Mouse (Mus musculus): Measurements from ENCODE around the gene Meaf6. TPM values are rescaled to one million over a fixed set of nuclear protein-coding genes. Genes with fewer than 3 reads are reported as not detected.

Meaf6 gene
- polyA plus RNA-seq, 1 experiment from 2014 or later: 54.1 TPM

GRCm38 (mm10) chr4:125114638-125115037 lies 29.7 kb downstream of the Meaf6 start:
- Histone ChIP-seq H3K4me1 (ENCODE audit: insufficient read depth, low read length) (peaks cover 7% of the 10 kb centered on the region; the same call in 1 of the 2 replicates), H3K9ac (replicated peaks; ENCODE audit: low read length) (no peak overlapping the region; the same call in 1 of the 2 replicates), H3K27ac (ENCODE audit: low read length) (peak overlapping the region; percentile 57; the same call in 1 of the 2 replicates), H3K4me2 (replicated peaks; ENCODE audit: low read depth, low read length) (no peak overlapping the region), H3K4me3 (ENCODE audit: low read length) (no peak overlapping the region), H3K27me3 (ENCODE audit: insufficient read depth, low read length) (no peaks in the 10 kb centered on the region), H3K9me3 (ENCODE audit: low read length) (no peaks in the 10 kb centered on the region), H3K36me3 (ENCODE audit: insufficient read depth, low read length) (peaks cover 5% of the 10 kb centered on the region; the same call in 1 of the 2 replicates)
- 3% methylated on average over 6 of the region's 6 CpGs for WGBS
- ATAC-seq (ENCODE audit: low FRiP score, low TSS enrichment): peak; percentile 69

DNA sequence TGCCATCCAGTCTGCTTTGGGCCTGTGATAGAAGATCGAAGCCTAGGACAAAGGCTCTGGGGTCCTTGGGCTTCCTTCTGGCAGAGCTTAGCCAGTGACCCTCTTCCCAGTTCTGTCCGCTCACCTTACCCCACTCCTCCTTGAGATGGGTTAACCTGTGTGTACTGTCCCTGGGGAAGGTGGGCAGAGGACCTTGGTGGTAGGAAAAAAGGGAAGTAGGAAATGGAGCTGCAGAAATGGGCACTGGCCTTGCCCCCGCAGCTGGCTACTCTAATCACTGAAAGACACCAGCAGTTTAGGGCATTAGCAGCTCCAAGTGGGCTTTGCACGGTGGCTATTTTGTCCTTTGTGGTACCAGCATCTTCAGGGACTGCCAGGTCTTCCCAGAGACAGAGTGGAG lies 30.1 kb downstream of the Meaf6 start:
- H3K4me2 ChIP-seq (replicated peaks; ENCODE audit: low read depth, low read length): no peak overlapping the region
- H3K9ac ChIP-seq (replicated peaks; ENCODE audit: low read length): no peak overlapping the region; the same call in 1 of the 2 replicates
- no peaks in the 10 kb centered on the region for H3K9me3 ChIP-seq (ENCODE audit: low read length)
- peak overlapping the region; percentile 57; the same call in 1 of the 2 replicates for H3K27ac ChIP-seq (ENCODE audit: low read length)
- ATAC-seq (ENCODE audit: low FRiP score, low TSS enrichment): no peak
- H3K4me3 ChIP-seq (ENCODE audit: low read length): no peak overlapping the region
- H3K36me3 ChIP-seq (ENCODE audit: insufficient read depth, low read length): peaks cover 4% of the 10 kb centered on the region; the same call in 1 of the 2 replicates
- whole genome bisulfite sequencing: 75% methylated on average over 4 of the region's 4 CpGs
- H3K4me1 ChIP-seq (ENCODE audit: insufficient read depth, low read length): peaks cover 7% of the 10 kb centered on the region; the same call in 1 of the 2 replicates
- H3K27me3 ChIP-seq (ENCODE audit: insufficient read depth, low read length): no peaks in the 10 kb centered on the region

DNA sequence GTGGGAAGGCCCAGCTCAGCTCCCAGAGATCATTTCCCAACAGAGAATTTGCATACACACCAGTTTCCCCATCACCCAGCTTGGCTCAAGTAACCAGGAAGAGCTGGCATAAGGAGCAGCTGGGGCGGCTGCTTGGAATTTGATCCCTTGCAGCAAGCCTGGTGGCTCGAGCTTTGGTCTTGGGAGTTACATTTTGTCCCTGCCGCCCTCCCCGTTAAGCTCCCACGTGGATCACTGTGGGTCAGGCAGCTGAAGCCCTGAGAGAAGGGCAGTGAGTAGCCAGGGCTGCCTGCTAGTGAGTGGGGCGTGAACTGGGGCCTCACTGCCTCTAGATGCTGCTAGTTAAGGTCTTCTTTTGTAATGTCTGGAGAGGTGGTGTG lies 30.8 kb downstream of the Meaf6 start:
- Histone ChIP-seq H3K9me3 (ENCODE audit: low read length) (no peaks in the 10 kb centered on the region), H3K4me2 (replicated peaks; ENCODE audit: low read depth, low read length) (no peak overlapping the region), H3K9ac (replicated peaks; ENCODE audit: low read length) (no peak overlapping the region), H3K4me3 (ENCODE audit: low read length) (no peak overlapping the region), H3K4me1 (ENCODE audit: insufficient read depth, low read length) (peaks cover 7% of the 10 kb centered on the region; the same call in 1 of the 2 replicates), H3K27me3 (ENCODE audit: insufficient read depth, low read length) (no peaks in the 10 kb centered on the region), H3K36me3 (ENCODE audit: insufficient read depth, low read length) (peaks cover 3% of the 10 kb centered on the region), H3K27ac (ENCODE audit: low read length) (no peak overlapping the region)
- ATAC-seq (ENCODE audit: low FRiP score, low TSS enrichment): peak; percentile 5; the same call in 1 of the 2 replicates
- WGBS: 27% methylated on average over 6 of the region's 6 CpGs

- no peak for ATAC-seq (ENCODE audit: low FRiP score, low TSS enrichment)
- 62% methylated on average over 9 of the region's 9 CpGs for WGBS
- H3K27ac ChIP-seq (ENCODE audit: low read length): peak overlapping the region; percentile 48; the same call in 1 of the 2 replicates
- no peak overlapping the region for H3K4me3 ChIP-seq (ENCODE audit: low read length)
- H3K9me3 ChIP-seq (ENCODE audit: low read length): no peaks in the 10 kb centered on the region
- H3K27me3 ChIP-seq (ENCODE audit: insufficient read depth, low read length): no peaks in the 10 kb centered on the region
- H3K4me2 ChIP-seq (replicated peaks; ENCODE audit: low read depth, low read length): no peak overlapping the region
- H3K36me3 ChIP-seq (ENCODE audit: insufficient read depth, low read length): peaks cover 6% of the 10 kb centered on the region
- H3K9ac ChIP-seq (replicated peaks; ENCODE audit: low read length): no peak overlapping the region
- peaks cover 7% of the 10 kb centered on the region; the same call in 1 of the 2 replicates for H3K4me1 ChIP-seq (ENCODE audit: insufficient read depth, low read length)
These were observed 31.3 kb downstream of the Meaf6 start for GRCm38 (mm10) chr4:125116090-125116861.

DNA sequence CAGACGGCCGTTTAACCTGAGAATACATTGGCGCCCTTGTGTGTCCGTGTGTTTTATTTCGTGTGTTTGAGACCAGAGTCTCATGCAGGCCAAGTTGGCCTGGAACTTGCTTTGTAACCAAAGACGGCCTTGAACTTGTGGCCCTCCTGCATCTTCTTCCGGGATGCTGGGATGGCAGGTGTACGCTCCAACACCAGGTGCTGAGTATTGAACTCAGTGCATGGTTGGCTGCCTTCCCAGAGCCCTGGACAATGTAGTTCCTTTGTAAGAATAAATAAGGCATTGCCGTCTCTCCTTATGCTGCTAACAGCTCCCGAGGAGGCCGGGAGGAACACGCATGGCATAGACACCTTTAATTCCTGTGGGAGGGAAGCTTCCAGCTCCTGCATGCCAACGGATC lies 32.0 kb downstream of the Meaf6 start:
- peak overlapping the region; percentile 11; the same call in 1 of the 2 replicates for H3K27ac ChIP-seq (ENCODE audit: low read length)
- no peak overlapping the region for H3K9ac ChIP-seq (replicated peaks; ENCODE audit: low read length)
- H3K4me3 ChIP-seq (ENCODE audit: low read length): no peak overlapping the region
- WGBS: 69% methylated on average over 13 of the region's 13 CpGs
- no peaks in the 10 kb centered on the region for H3K27me3 ChIP-seq (ENCODE audit: insufficient read depth, low read length)
- H3K9me3 ChIP-seq (ENCODE audit: low read length): no peaks in the 10 kb centered on the region
- ATAC-seq (ENCODE audit: low FRiP score, low TSS enrichment): no peak
- H3K4me2 ChIP-seq (replicated peaks; ENCODE audit: low read depth, low read length): no peak overlapping the region
- H3K36me3 ChIP-seq (ENCODE audit: insufficient read depth, low read length): peaks cover 6% of the 10 kb centered on the region
- H3K4me1 ChIP-seq (ENCODE audit: insufficient read depth, low read length): peaks cover 7% of the 10 kb centered on the region; the same call in 1 of the 2 replicates

DNA sequence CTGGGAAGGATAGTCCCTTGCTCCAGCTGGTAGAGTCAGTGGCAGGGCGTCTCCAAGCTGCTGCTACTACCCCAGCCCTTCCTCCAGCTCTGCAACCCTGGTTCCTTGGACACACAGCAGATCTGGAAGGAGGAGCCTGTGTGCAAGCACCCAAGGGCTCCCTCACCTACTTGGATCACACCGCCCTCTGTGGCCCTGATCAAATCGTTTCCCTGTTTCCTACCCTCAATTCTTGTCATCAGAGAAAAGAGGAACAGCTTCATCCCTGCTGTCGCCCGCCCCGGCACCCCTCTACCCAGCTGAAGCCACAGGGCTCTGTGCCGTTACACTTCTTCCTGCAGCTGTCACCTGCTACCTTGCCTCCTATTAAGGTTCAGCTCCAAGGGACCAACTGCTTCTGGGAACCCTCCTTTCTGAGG lies 33.0 kb downstream of the Meaf6 start:
- H3K27me3 ChIP-seq (ENCODE audit: insufficient read depth, low read length): no peaks in the 10 kb centered on the region
- WGBS: 87% methylated on average over 7 of the region's 7 CpGs
- peaks cover 6% of the 10 kb centered on the region for H3K36me3 ChIP-seq (ENCODE audit: insufficient read depth, low read length)
- H3K9ac ChIP-seq (replicated peaks; ENCODE audit: low read length): no peak overlapping the region
- H3K9me3 ChIP-seq (ENCODE audit: low read length): no peaks in the 10 kb centered on the region
- H3K4me3 ChIP-seq (ENCODE audit: low read length): no peak overlapping the region
- peaks cover 16% of the 10 kb centered on the region for H3K4me1 ChIP-seq (ENCODE audit: insufficient read depth, low read length)
- no peak for ATAC-seq (ENCODE audit: low FRiP score, low TSS enrichment)
- no peak overlapping the region for H3K4me2 ChIP-seq (replicated peaks; ENCODE audit: low read depth, low read length)
- no peak overlapping the region for H3K27ac ChIP-seq (ENCODE audit: low read length)

DNA sequence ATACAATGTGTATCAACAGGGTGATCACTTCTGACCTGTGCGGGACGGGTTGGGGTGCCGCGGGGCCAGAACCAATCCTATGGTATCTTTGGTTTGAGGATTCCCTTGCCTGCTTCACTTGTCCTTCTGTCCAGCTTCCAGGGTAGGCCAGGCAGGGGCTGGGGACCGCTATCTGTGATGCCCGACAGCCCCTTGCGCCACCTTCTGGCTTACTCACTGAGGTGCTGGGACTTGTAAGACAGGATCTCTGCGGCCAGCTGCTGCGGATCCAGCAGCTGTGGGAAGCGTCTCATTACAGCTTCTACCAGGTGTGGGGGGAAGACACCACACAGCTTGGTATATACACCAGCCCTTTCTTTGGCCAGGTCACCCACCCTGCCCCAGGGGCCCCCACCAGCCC lies 34.1 kb downstream of the Meaf6 start:
- WGBS: 39% methylated on average over 10 of the region's 10 CpGs
- Histone ChIP-seq H3K27ac (ENCODE audit: low read length) (no peak overlapping the region), H3K36me3 (ENCODE audit: insufficient read depth, low read length) (peaks cover 6% of the 10 kb centered on the region), H3K9ac (replicated peaks; ENCODE audit: low read length) (no peak overlapping the region), H3K4me1 (ENCODE audit: insufficient read depth, low read length) (peaks cover 17% of the 10 kb centered on the region), H3K4me3 (ENCODE audit: low read length) (no peak overlapping the region), H3K9me3 (ENCODE audit: low read length) (no peaks in the 10 kb centered on the region), H3K4me2 (replicated peaks; ENCODE audit: low read depth, low read length) (no peak overlapping the region), H3K27me3 (ENCODE audit: insufficient read depth, low read length) (no peaks in the 10 kb centered on the region)
- ATAC-seq (ENCODE audit: low FRiP score, low TSS enrichment): no peak

DNA sequence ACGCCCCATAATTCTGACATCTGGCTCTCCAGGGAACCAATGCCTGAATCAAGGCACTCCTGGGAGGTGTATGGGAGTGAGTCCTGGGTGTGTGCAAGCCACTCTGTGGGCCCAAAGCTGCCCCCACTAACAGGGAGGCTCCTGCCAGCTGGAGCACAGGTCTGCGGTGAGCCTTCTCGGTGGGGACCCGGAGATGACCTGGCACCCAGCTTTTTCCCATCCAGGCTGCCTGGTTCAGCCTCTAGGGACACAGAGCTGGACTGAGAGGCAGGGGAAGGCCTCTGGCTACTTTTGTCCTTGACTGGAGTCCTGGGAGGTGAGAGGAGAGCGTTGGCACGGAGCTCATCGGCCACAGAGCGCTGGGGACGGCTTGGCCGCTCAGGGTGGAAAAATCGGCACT lies 34.8 kb downstream of the Meaf6 start:
- peaks cover 16% of the 10 kb centered on the region for H3K4me1 ChIP-seq (ENCODE audit: insufficient read depth, low read length)
- H3K36me3 ChIP-seq (ENCODE audit: insufficient read depth, low read length): peaks cover 6% of the 10 kb centered on the region
- no peak overlapping the region for H3K4me2 ChIP-seq (replicated peaks; ENCODE audit: low read depth, low read length)
- no peak for ATAC-seq (ENCODE audit: low FRiP score, low TSS enrichment)
- H3K27me3 ChIP-seq (ENCODE audit: insufficient read depth, low read length): no peaks in the 10 kb centered on the region
- no peak overlapping the region for H3K4me3 ChIP-seq (ENCODE audit: low read length)
- WGBS: 88% methylated on average over 11 of the region's 11 CpGs
- H3K27ac ChIP-seq (ENCODE audit: low read length): no peak overlapping the region
- H3K9ac ChIP-seq (replicated peaks; ENCODE audit: low read length): no peak overlapping the region
- H3K9me3 ChIP-seq (ENCODE audit: low read length): no peaks in the 10 kb centered on the region

DNA sequence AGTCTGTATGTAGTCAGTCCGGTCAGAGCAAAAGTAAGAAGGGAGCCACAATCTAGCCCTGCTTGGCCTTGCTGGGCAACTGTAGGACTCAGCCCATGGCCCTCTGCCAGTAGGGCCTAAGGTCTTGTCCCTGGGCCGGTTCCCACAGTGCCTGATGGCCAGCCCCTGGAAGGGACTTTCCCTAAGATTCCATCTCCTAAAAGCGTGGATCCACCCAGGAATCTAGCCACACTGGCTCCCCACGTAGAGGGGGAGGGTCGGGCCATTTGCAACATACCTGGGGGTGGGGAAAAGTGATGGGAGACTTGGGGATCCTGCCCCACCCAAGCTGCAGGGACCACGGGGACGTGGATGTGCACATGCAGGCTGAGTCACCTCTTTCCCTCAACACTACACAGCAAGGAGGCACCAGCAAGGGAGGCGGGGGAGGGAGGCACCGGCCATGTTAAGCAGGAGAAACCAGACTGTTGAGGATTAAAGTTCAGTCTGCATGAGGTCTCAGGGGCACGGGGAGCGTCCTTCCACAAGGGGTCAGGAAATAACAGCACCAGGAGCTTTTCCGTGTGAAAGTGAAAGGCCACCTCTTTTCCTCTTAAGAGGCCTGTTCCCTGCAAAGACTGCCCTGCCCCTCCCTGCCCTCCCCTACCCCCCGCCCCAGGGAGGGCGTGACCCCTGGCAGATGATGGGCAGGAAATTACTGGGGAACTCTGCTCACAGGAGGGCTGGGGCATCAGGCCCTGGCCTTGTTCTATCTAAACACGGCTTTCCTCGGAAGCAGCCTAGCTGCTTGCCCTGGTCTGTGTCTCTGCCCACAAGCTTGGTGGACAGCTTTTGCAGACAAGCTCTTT lies 37.7 kb downstream of the Meaf6 start:
- H3K4me2 ChIP-seq (replicated peaks; ENCODE audit: low read depth, low read length): no peak overlapping the region
- no peaks in the 10 kb centered on the region for H3K27me3 ChIP-seq (ENCODE audit: insufficient read depth, low read length)
- peak overlapping the region; percentile 33; the same call in 1 of the 2 replicates for H3K27ac ChIP-seq (ENCODE audit: low read length)
- no peaks in the 10 kb centered on the region for H3K9me3 ChIP-seq (ENCODE audit: low read length)
- peaks cover 6% of the 10 kb centered on the region for H3K36me3 ChIP-seq (ENCODE audit: insufficient read depth, low read length)
- H3K4me1 ChIP-seq (ENCODE audit: insufficient read depth, low read length): peaks cover 17% of the 10 kb centered on the region
- H3K9ac ChIP-seq (replicated peaks; ENCODE audit: low read length): peak overlapping the region; percentile 48
- WGBS: 24% methylated on average over 15 of the region's 16 CpGs
- H3K4me3 ChIP-seq (ENCODE audit: low read length): no peak overlapping the region
- ATAC-seq (ENCODE audit: low FRiP score, low TSS enrichment): no peak

Measured in kidney, embryonic 16.5 days (tissue).